Mouse (Mus musculus) CH12.LX (cell line): ENCODE measurements around the gene Ntsr1.

Experiments used
- EP300 ChIP-seq: IDR thresholded peaks from 2 replicates; pipeline ENCODE4 v1.6.1; 2011; ENCODE audit warnings: low read length, improper control_type of control experiment
- POLR2AphosphoS2 ChIP-seq: IDR thresholded peaks from 2 replicates; pipeline ENCODE4 v1.6.1; 2011; ENCODE audit warnings: low read depth, low read length, improper control_type of control experiment
- UBTF ChIP-seq: IDR thresholded peaks from 2 replicates; pipeline ENCODE4 v1.6.1; 2012; ENCODE audit warnings: low read depth, mild to moderate bottlenecking, inconsistent platforms, low read length, improper control_type of control experiment, moderate library complexity
- ZC3H11A ChIP-seq: IDR thresholded peaks from 2 replicates; pipeline ENCODE4 v1.6.1; 2012; ENCODE audit warnings: low read depth, mild to moderate bottlenecking, inconsistent platforms, low read length, improper control_type of control experiment

DNA sequence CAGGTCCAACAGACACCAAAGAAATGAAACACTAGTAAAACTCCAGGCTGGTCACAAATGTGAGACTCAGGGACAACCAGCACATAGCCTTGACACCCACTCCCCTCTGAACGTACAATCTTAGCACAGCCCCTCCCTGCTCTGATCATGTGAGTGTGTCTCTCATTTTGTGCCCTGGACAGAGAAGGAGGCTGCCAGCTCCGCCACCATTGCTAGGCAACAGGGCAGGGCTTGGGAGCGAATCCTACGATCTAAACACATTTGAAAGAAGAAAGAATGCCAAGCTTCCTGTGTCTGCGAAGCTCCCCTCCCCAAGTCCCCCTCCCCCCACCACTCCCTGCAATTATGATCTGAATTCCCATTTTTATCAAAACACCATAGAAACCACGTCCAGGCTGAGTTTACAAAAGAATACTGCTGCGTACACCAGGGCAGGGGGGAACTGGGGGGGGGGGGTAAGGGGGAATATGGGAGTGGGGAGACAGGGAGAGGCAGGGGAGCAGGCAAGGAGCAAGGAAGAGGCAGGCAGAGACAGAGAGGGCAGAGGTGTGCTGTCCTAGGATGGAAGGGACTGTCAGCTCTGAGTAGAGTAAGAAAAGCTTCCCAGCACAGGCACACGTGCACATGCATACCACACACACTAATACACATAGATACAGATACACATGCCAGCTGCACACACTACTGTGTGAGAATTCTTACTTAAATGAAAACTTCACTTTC is 47.8 kb downstream of the Ntsr1 start:
- TF ChIP-seq ZC3H11A (no peak), UBTF (no peak), POLR2AphosphoS2 (no peak), EP300 (no peak)
